Mouse (Mus musculus): Measurements from ENCODE around the gene Anp32a. TPM values are rescaled to one million over a fixed set of nuclear protein-coding genes. Genes with fewer than 3 reads are reported as not detected.
A peak's percentile ranks its signal among the peaks of the same experiment; 100 is the strongest.

Gene Anp32a
- polyA plus RNA-seq, 1 experiment from 2014 or later: 235 TPM

DNA sequence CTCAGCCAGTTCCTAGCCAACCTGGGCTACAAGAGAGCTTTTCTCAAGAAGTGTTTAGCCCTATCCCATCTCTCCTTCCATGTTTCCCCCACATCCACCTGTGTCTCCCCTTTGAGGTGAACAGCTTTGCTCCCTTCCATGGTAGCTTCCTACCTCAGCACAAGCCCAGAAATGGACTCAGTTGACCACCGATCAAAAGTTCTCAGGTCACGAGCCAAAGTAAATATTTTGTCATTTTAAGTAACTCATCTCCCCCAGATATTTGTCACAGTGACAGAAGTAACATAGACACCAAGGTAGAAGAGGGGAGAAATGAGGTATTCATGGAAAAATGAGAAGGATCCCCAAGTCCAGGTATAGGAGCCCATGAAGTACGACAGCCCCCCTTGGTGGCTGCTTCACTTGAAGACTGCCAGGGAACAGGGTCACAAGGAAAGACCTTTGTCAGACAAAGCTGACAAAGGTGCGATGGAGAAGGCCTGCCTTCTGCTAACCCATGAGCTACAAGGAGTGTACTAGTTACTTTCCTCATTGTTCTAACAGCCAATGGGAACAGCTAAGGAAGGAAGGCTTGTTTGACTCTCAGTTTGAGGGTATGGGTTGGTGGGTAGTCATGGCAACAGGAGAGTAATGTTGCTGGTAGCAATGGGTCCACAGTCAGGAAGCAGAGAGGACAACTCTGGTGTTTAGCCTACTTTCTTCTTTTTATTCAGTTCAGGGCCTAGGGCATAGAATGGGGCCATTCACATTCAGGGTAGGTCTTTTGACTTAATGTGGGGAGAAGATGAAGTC lies 44.8 kb downstream of the Anp32a start:
- Histone ChIP-seq H3K36me3 (no peaks in the 10 kb centered on the region), H3K4me2 (replicated peaks) (no peak overlapping the region), H3K9me3 (no peaks in the 10 kb centered on the region), H3K4me3 (no peak overlapping the region), H3K27ac (no peak overlapping the region), H3K9ac (no peak overlapping the region), H3K27me3 (no peaks in the 10 kb centered on the region), H3K4me1 (no peaks in the 10 kb centered on the region)
- ATAC-seq (ENCODE audit: insufficient number of reproducible peaks, insufficient read depth, low FRiP score, low TSS enrichment): no peak
- WGBS: 87% methylated on average over 4 of the region's 4 CpGs

DNA sequence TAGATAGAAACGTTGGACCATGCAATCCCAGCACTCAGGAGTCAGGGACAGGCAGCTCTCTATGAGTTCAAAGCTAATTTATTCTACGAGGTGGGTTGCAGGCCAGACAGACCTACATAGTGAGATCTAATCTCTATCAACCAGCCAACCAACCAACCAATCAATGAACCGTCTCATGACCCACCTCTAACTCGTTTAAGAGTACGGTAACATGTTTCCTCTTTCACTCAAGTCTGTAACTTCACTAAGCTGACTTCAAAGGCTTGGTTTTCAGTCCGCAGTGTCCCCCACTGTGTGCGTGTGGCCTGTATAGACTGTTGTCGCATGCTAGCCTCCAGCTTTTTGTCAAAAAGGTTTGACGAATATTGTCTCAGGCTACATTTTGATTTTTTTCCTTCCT lies 48.6 kb downstream of the Anp32a start:
- H3K4me3 ChIP-seq: no peak overlapping the region
- H3K4me2 ChIP-seq (replicated peaks): no peak overlapping the region
- H3K4me1 ChIP-seq: no peaks in the 10 kb centered on the region
- no peaks in the 10 kb centered on the region for H3K27me3 ChIP-seq
- H3K9me3 ChIP-seq: no peaks in the 10 kb centered on the region
- no peak for ATAC-seq (ENCODE audit: insufficient number of reproducible peaks, insufficient read depth, low FRiP score, low TSS enrichment)
- H3K27ac ChIP-seq: no peak overlapping the region
- 65% methylated on average over 9 of the region's 9 CpGs for WGBS
- no peaks in the 10 kb centered on the region for H3K36me3 ChIP-seq
- no peak overlapping the region for H3K9ac ChIP-seq

GRCm38 (mm10) chr9:62393531-62393930 lies 52.4 kb downstream of the Anp32a start:
- 69% methylated on average over 2 of the region's 2 CpGs for WGBS
- Histone ChIP-seq H3K4me2 (replicated peaks) (no peak overlapping the region), H3K4me3 (no peak overlapping the region), H3K27ac (no peak overlapping the region), H3K36me3 (no peaks in the 10 kb centered on the region), H3K9me3 (no peaks in the 10 kb centered on the region), H3K9ac (no peak overlapping the region), H3K4me1 (no peaks in the 10 kb centered on the region), H3K27me3 (no peaks in the 10 kb centered on the region)
- no peak for ATAC-seq (ENCODE audit: insufficient number of reproducible peaks, insufficient read depth, low FRiP score, low TSS enrichment)

- Histone ChIP-seq H3K36me3 (no peaks in the 10 kb centered on the region), H3K4me1 (no peaks in the 10 kb centered on the region), H3K9ac (no peak overlapping the region), H3K4me2 (replicated peaks) (no peak overlapping the region), H3K9me3 (no peaks in the 10 kb centered on the region), H3K27me3 (no peaks in the 10 kb centered on the region), H3K4me3 (no peak overlapping the region), H3K27ac (no peak overlapping the region)
- ATAC-seq (ENCODE audit: insufficient number of reproducible peaks, insufficient read depth, low FRiP score, low TSS enrichment): no peak
- WGBS: 81% methylated on average over 2 of the region's 2 CpGs
Observed at GRCm38 (mm10) chr9:62394163-62394562, 53.1 kb downstream of the Anp32a start.

- WGBS: 55% methylated on average over 11 of the region's 11 CpGs
- no peak for ATAC-seq (ENCODE audit: insufficient number of reproducible peaks, insufficient read depth, low FRiP score, low TSS enrichment)
Observed at GRCm38 (mm10) chr9:62400531-62401170, 59.6 kb downstream of the Anp32a start.

GRCm38 (mm10) chr9:62401589-62401988 lies 60.5 kb downstream of the Anp32a start:
- no peak overlapping the region for H3K4me2 ChIP-seq (replicated peaks)
- WGBS: 25% methylated on average over 1 of the region's 1 CpGs
- H3K4me1 ChIP-seq: peaks cover 11% of the 10 kb centered on the region
- H3K36me3 ChIP-seq: no peaks in the 10 kb centered on the region
- no peaks in the 10 kb centered on the region for H3K9me3 ChIP-seq
- no peak overlapping the region for H3K27ac ChIP-seq
- no peak for ATAC-seq (ENCODE audit: insufficient number of reproducible peaks, insufficient read depth, low FRiP score, low TSS enrichment)
- H3K27me3 ChIP-seq: no peaks in the 10 kb centered on the region
- no peak overlapping the region for H3K4me3 ChIP-seq
- H3K9ac ChIP-seq: no peak overlapping the region

More at GRCm38 (mm10) chr9:62400531-62401170, 59.6 kb downstream of the Anp32a start:
- Histone ChIP-seq H3K4me3 (no peak overlapping the region), H3K36me3 (no peaks in the 10 kb centered on the region), H3K4me1 (peaks cover 11% of the 10 kb centered on the region), H3K27me3 (no peaks in the 10 kb centered on the region), H3K9ac (no peak overlapping the region), H3K27ac (0 out of 2 replicates have a peak overlapping the region, but pooled peaks have one; percentile 23), H3K9me3 (no peaks in the 10 kb centered on the region), H3K4me2 (replicated peaks) (no peak overlapping the region)

DNA sequence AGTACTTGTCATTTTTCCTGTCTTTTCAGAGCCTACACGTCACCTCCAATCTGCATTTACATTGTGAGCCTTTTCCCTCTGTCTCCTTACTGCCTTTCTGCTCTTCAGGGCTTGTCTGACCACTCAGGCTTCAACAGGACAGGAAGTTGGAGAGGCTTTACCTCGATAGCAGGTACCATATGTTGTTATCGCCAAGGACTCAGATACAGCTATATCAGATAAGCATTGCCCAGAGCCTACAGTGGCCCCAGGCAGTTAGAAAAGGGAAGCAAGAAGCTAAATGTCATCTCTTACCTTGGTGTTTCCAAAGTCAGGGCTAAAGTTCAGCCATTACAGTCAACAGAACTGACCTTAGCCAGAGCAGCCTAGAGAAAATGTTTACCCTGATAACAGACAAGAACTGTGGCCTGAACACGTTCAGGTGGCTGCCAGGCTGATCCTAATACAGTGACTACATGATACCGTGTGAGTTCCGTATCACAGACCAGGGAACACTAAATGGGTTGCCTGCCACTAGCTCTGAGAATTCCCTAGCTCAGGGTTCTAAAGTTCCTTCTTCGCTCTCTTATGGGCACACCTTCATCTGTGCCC lies 65.4 kb downstream of the Anp32a start:
- H3K4me1 ChIP-seq: peaks cover 2% of the 10 kb centered on the region; the same call in 1 of the 2 replicates

DNA sequence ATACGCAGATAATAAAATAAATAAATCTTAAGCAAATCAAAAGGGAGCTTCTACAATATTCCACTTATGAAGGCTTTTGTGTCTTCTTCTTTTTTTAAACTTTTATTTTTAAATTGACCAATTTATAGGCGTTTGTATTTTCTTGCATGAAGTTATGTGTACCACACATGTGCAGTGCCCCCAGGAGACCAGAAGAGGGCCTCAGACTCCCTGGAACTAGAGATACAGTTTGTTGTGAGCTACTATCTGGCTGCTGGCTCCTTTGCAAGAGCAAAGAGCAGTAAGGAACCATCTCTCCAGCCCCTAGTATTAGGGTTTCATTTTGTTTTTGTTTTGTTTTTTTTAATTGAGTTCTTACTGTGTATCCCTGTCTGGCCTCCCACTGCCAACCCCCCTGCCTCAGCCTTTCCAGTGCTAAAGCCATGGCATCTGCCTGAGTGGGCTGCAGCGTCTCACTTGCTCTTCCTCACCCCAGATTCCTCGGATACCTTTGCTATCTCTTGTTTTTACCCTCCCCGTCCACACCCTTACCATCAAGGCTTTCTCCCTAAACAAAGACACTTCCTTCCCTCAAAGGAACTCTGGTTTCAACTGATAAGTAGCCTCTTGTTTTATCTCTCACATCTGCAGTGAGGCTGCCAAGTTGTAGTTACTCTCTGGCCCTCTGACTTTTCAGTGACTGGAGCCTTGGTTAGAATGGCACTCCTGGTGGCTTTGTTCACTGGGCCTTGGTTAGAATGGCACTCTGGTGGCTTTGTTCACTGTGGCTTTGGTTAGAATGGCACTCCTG lies 66.5 kb downstream of the Anp32a start:
- 76% methylated on average over 5 of the region's 5 CpGs for WGBS
- ATAC-seq (ENCODE audit: insufficient number of reproducible peaks, insufficient read depth, low FRiP score, low TSS enrichment): no peak
- H3K27me3 ChIP-seq: no peaks in the 10 kb centered on the region
- H3K9me3 ChIP-seq: no peaks in the 10 kb centered on the region
- H3K4me3 ChIP-seq: no peak overlapping the region
- H3K36me3 ChIP-seq: no peaks in the 10 kb centered on the region
- H3K4me1 ChIP-seq: no peaks in the 10 kb centered on the region
- no peak overlapping the region for H3K27ac ChIP-seq
- no peak overlapping the region for H3K9ac ChIP-seq
- no peak overlapping the region for H3K4me2 ChIP-seq (replicated peaks)

More for the DNA sequence above, 65.4 kb downstream of the Anp32a start:
- H3K27me3 ChIP-seq: no peaks in the 10 kb centered on the region
- 87% methylated on average over 7 of the region's 7 CpGs for WGBS
- H3K9me3 ChIP-seq: no peaks in the 10 kb centered on the region
- no peak overlapping the region for H3K27ac ChIP-seq
- no peaks in the 10 kb centered on the region for H3K36me3 ChIP-seq
- H3K9ac ChIP-seq: no peak overlapping the region
- ATAC-seq (ENCODE audit: insufficient number of reproducible peaks, insufficient read depth, low FRiP score, low TSS enrichment): no peak
- H3K4me3 ChIP-seq: no peak overlapping the region
- H3K4me2 ChIP-seq (replicated peaks): no peak overlapping the region

GRCm38 (mm10) chr9:62418742-62419141 lies 77.6 kb downstream of the Anp32a start:
- Histone ChIP-seq H3K4me2 (replicated peaks) (no peak overlapping the region), H3K27ac (no peak overlapping the region), H3K27me3 (no peaks in the 10 kb centered on the region), H3K9ac (no peak overlapping the region), H3K36me3 (no peaks in the 10 kb centered on the region), H3K4me3 (no peak overlapping the region), H3K4me1 (peaks cover 25% of the 10 kb centered on the region), H3K9me3 (no peaks in the 10 kb centered on the region)
- no peak for ATAC-seq (ENCODE audit: insufficient number of reproducible peaks, insufficient read depth, low FRiP score, low TSS enrichment)
- WGBS: 60% methylated on average over 5 of the region's 5 CpGs

- Histone ChIP-seq H3K4me3 (0 out of 2 replicates have a peak overlapping the region, but pooled peaks have one; percentile 13), H3K9me3 (no peaks in the 10 kb centered on the region), H3K4me1 (peaks cover 19% of the 10 kb centered on the region), H3K4me2 (replicated peaks) (peak overlapping the region; percentile 38), H3K27ac (peak overlapping the region; percentile 7; the same call in 1 of the 2 replicates), H3K9ac (no peak overlapping the region), H3K36me3 (peaks cover 5% of the 10 kb centered on the region; the same call in 1 of the 2 replicates), H3K27me3 (no peaks in the 10 kb centered on the region)
- ATAC-seq (ENCODE audit: insufficient number of reproducible peaks, insufficient read depth, low FRiP score, low TSS enrichment): no peak
- 53% methylated on average over 10 of the region's 10 CpGs for WGBS
Observed at GRCm38 (mm10) chr9:62420261-62420917, 79.3 kb downstream of the Anp32a start.

GRCm38 (mm10) chr9:62421027-62421426 lies 79.9 kb downstream of the Anp32a start:
- H3K9ac ChIP-seq: peak overlapping the region; percentile 19; the same call in 1 of the 2 replicates
- no peaks in the 10 kb centered on the region for H3K9me3 ChIP-seq
- H3K36me3 ChIP-seq: peaks cover 5% of the 10 kb centered on the region; the same call in 1 of the 2 replicates
- peak; percentile 66; the same call in 1 of the 2 replicates for ATAC-seq (ENCODE audit: insufficient number of reproducible peaks, insufficient read depth, low FRiP score, low TSS enrichment)
- H3K4me2 ChIP-seq (replicated peaks): peak overlapping the region; percentile 38
- peaks cover 16% of the 10 kb centered on the region; the same call in 1 of the 2 replicates for H3K4me1 ChIP-seq
- 4% methylated on average over 13 of the region's 13 CpGs for WGBS
- peak overlapping the region; percentile 7; the same call in 1 of the 2 replicates for H3K27ac ChIP-seq
- peak overlapping the region; percentile 13 for H3K4me3 ChIP-seq
- H3K27me3 ChIP-seq: no peaks in the 10 kb centered on the region

Data from embryonic facial prominence, embryonic 12.5 days (tissue).